Mouse (Mus musculus) stomach, postnatal 0 days (tissue): ENCODE data around the gene Sim2.

Experiments
- CTCF ChIP-seq: IDR thresholded peaks from 2 replicates; pipeline ENCODE4 v1.5.1; 2016; ENCODE audit warnings: antibody characterized with exemption, low read depth, mild to moderate bottlenecking, moderate library complexity
- EP300 ChIP-seq: optimal IDR thresholded peaks from 2 replicates; pipeline ENCODE3; 2016; ENCODE audit warnings: antibody characterized with exemption

DNA sequence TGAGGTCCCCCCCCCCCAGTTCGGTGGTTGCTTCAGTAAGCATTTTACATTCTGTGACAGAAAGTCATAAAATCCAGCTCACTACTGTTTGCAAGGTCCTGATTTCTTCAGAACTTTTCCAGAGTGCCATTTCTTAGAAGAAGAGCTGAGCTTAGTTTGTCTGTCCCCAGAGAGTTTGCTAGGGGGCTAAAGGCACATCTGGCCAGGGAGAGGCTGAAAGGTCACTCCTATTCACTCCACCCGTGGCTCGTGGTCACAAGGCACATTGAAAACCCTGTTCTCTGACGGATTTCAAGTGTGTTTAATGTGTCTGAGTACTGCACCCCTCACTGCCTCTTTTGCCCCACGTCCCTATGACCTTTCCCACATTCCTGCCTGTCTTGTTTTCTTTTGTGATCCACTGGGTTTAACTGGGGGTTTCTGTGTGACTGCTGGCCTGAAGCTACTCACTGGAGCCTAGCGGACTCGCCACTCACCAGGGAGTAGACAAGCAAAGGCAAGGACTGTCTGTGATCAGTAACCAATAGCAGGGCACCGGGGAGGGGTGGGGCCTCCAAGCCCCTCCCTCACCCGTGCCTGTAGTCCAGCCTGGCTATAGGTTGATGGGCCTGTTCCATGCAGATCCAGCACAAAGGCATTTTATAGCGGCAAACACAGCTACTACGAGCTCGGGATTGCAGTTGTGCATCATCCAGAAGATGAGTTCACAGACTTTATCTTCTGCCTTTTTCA lies 13.2 kb downstream of the Sim2 start:
- TF ChIP-seq CTCF (no peak), EP300 (no peak)
